Mouse (Mus musculus) adrenal gland, adult 18-20 months (tissue): ENCODE data around the gene Dazap1. TPM values are rescaled to one million over a fixed set of nuclear protein-coding genes. Genes with fewer than 3 reads are reported as not detected.
A peak's percentile ranks its signal among the peaks of the same experiment; 100 is the strongest.
"Not testable (repeated sequence)": the region's sequence is repeated elsewhere in the genome, so short reads cannot be mapped to it uniquely, and the experiment has no call there.

Experiments
- DNase-seq, 2 experiments: peaks; one replicate each; pipeline ENCODE4 v3.0.0; 2021 to 2022; ENCODE audit warnings: low spot score in 2 of 2
- long read RNA-seq, 2 experiments: library from polyadenylated mRNA; stranded (forward); transcript quantifications; one replicate each; pipeline ENCODE4 v2.0.0; 2021
- total RNA-seq, 2 experiments: library from RNA; stranded (reverse); gene quantifications; 1 replicate in 1 of 2; 2 replicates in 1 of 2; pipeline ENCODE4 v1.2.3; 2021

Gene Dazap1
- 100 to 1,000 TPM in 1 of 2 experiments, 10 to 100 TPM in 1; 90.2 to 100 TPM for total RNA-seq
- long read RNA-seq, experiment 1, transcript Dazap1-203 (12 exons, 2,081 nt): major isoform, 9 of 18 reads
- long read RNA-seq, experiment 1, partial matches to known transcripts: 0 of 18 reads
- long read RNA-seq, experiment 1, other reads (novel, unspliced or antisense): 5 of 18 reads
- long read RNA-seq, experiment 2, transcript Dazap1-201 (12 exons, 1,994 nt): minor isoform, 5 of 34 reads
- long read RNA-seq, experiment 2, transcript Dazap1-203 (12 exons, 2,081 nt): major isoform, 9 of 34 reads
- long read RNA-seq, experiment 2, partial matches to known transcripts: 15 of 34 reads
- long read RNA-seq, experiment 2, other reads (novel, unspliced or antisense): 3 of 34 reads

GRCm38 (mm10) chr10:80260642-80261584 lies at the start of gene Dazap1, which contains the start of gene Gamt:
TSS of gene Dazap1 (plus strand) at chr10:80261486.
TSS of gene Gamt (minus strand) at chr10:80261012.
- DNase-seq: peak; percentile 97

- DNase-seq: not testable (repeated sequence)
Observed at GRCm38 (mm10) chr10:80211547-80212103, 49.7 kb upstream of the Dazap1 start.

GRCm38 (mm10) chr10:80215048-80215772 lies 46.1 kb upstream of the Dazap1 start:
- no peak for DNase-seq

GRCm38 (mm10) chr10:80220676-80221075 lies 40.6 kb upstream of the Dazap1 start:
- no peak for DNase-seq

GRCm38 (mm10) chr10:80223137-80223536 lies 38.1 kb upstream of the Dazap1 start:
- DNase-seq: not testable (repeated sequence)

- DNase-seq: no peak
Observed at GRCm38 (mm10) chr10:80226071-80226415, 35.2 kb upstream of the Dazap1 start.

- peak; percentile 98 for DNase-seq
Observed at GRCm38 (mm10) chr10:80226416-80227165, 34.7 kb upstream of the Dazap1 start, which contains the start of gene Mum1. TSS of gene Mum1 (plus strand) at chr10:80226434.

- DNase-seq: no peak
Observed at GRCm38 (mm10) chr10:80227166-80227539, 34.1 kb upstream of the Dazap1 start.

- no peak for DNase-seq
Observed at GRCm38 (mm10) chr10:80227877-80228775, 33.2 kb upstream of the Dazap1 start.

GRCm38 (mm10) chr10:80236145-80236825 lies 25.0 kb upstream of the Dazap1 start:
- no peak for DNase-seq

GRCm38 (mm10) chr10:80237020-80237419 lies 24.3 kb upstream of the Dazap1 start:
- DNase-seq: no peak

GRCm38 (mm10) chr10:80238306-80238705 lies 23.0 kb upstream of the Dazap1 start:
- no peak for DNase-seq

- DNase-seq: no peak
Observed at GRCm38 (mm10) chr10:80239791-80240190, 21.5 kb upstream of the Dazap1 start.

GRCm38 (mm10) chr10:80242088-80242487 lies 19.2 kb upstream of the Dazap1 start:
- no peak for DNase-seq

- DNase-seq: no peak
Observed at GRCm38 (mm10) chr10:80242607-80243006, 18.7 kb upstream of the Dazap1 start.

- DNase-seq: no peak
Observed at GRCm38 (mm10) chr10:80244791-80245399, 16.4 kb upstream of the Dazap1 start.

- DNase-seq: peak; percentile 69 to 78
Observed at GRCm38 (mm10) chr10:80245600-80245999, 15.7 kb upstream of the Dazap1 start.

GRCm38 (mm10) chr10:80247849-80248248 lies 13.4 kb upstream of the Dazap1 start:
- DNase-seq: no peak
